Mouse (Mus musculus) right cerebral cortex, adult 2 months (tissue): ENCODE measurements at regions not wholly inside any gene's neighbourhood (a gene's known extent, or its start where the extent isn't known, plus 50 kb on each side); places are given as distances from the start of the nearest gene placed in this dataset.
A peak's percentile ranks its signal among the peaks of the same experiment; 100 is the strongest.
"Not testable (repeated sequence)": the region's sequence is repeated elsewhere in the genome, so short reads cannot be mapped to it uniquely, and the experiment has no call there.

ENCODE experiments used
- DNase-seq, 2 experiments: peaks; one replicate each; pipeline ENCODE4 v3.0.0; 2021 to 2022; ENCODE audit warnings: low spot score in 2 of 2

DNA sequence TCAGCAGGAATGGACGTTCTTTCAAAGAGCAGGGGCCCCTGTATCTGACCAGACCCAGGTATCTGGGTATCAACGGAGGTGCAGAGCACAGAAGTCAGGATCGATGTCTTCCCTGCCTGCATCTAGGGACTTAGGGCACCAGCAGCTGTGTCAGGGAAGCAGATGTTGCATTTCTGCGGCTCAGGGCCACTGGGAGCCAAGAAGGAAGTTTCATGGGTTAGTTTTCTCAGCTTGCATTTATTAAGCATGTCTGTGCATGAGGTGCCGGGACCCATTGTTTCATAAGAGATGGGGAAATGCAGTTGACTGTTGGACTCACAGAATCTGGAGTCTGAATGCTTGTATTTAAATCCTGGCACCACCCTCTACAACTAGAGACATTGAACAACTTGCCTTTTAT, 71.3 kb upstream of the Spon1 start:
- no peak for DNase-seq

DNA sequence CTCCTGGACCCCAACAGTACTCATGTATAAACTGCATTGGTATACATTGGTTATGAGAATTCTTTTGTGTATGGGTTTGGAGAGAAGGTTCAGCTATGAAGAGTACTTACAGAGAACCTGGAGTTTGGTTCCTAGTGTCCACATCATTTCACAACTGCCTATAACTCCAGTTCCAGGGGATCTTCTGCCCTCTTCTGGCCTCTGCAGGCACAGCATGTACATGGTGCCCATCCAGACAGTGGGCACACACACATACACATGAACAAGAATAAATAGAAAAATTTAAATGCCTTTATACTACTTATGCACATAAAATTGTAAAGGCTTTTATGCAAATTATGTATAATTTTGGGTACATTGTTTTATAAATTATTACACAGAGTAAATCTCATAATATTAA, 59.9 kb upstream of the Spon1 start:
- no peak for DNase-seq

DNA sequence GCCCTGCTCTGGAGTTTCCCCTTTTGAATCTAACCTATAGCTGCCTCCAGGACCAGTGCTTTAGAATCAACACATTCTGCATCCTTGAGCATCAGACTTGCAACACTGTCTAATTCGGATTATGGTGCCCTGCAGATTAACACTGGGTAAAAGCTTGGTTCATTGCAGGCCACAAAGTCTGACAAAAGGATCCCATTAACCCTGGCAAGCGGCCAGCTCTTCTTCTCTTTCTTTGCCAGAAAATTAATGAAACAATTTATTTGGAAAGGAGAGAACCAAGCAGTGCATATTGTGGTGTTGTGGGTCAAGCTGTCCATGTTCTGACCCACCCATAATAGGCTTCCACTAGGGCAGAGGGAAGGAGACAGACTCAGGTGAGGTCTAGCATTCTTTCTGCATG, 58.2 kb upstream of the Spon1 start:
- no peak for DNase-seq

DNA sequence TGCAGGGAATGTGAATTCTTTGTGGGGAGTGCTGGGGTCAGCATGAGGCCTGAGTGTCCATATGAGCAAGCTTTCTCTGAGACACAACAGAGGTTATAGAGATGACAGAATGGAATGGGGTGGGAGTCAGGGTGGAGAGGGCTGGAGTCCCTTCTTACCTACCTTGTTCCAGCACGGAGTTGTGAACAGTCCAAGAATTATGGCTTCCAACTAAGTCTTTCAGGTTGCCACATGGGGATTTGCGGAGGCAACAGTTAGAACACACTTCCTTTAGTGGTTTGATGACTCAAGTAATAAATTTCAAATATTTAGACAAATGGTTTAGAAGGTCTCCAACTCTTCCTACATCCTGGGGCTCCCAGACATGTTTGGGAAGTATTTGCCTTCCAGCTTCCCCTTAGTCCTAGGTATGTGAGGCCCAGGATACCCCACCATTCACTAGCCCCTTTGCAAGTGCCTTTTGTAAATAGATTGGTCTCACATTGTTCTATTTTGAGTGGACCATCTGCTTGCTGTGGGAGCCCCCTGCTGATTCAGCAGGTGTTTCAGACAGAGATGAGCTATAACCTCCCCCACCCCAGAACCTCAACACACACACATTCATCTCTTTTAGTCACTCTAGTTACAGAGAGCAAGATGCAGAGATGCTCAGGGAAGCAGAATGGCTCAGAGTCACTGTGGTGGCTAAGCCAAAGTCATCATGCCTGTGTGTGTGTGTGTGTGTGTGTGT, 55.1 kb upstream of the Spon1 start:
- DNase-seq: peak; percentile 26 to 30

DNA sequence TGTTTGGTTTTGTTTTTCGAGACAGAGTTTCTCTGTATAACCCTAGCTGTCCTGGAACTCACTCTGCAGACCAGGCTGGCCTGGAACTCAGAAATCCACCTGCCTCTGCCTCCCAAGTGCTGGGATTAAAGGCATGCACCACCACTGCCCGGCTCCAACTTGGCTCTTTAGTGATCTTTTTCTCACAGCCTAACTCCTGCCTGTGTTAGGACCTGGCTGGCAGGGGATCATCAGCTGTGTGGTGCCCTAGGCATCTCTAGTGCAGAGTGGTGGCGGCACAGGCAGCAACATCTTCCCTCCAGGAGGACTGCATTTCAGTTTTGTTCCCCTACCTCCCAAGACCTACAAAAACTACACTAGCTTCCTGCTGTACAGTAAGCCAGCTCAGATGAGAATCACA, 54.4 kb upstream of the Spon1 start:
- DNase-seq: not testable (repeated sequence)
